Mouse (Mus musculus) brain, adult 10 weeks (tissue): Measurements from ENCODE around the gene Serac1. TPM values are rescaled to one million over a fixed set of nuclear protein-coding genes. Genes with fewer than 3 reads are reported as not detected.

Experiments
- polyA plus RNA-seq: library from polyadenylated mRNA; stranded (reverse); fragments of 350-450 nt; fragmentation: Illumina TruSeq; extraction: RNeasy Lipid Tissue Mini Kit (QIAGEN cat#74804); gene quantifications from one replicate; pipeline ENCODE4 v1.2.3, GENCODE M21; 2015; ENCODE audit warnings: low read depth, low replicate concordance

The Serac1 gene
- 13.2 TPM for polyA plus RNA-seq

GRCm38 (mm10) chr17:6079287-6080122 is at the start of gene Serac1, which contains the start of gene Gtf2h5:
Gene Serac1 (minus strand): TSS chr17:6079741.
Gene Gtf2h5 (plus strand): TSS chr17:6079786.

GRCm38 (mm10) chr17:6106361-6107014 is 26.9 kb upstream of the Serac1 start, which contains the start of gene Tulp4:
Gene Tulp4 (plus strand): TSS chr17:6106437.

Other genes with a start within 250 kb of the Serac1 start
- gene Snx9, start 238.4 kb downstream of the Serac1 start, polyA plus RNA-seq, result 11.2 TPM
- gene Synj2, start 138.5 kb downstream of the Serac1 start, polyA plus RNA-seq, result 63.2 TPM
- gene Gtf2h5, start within 50 bp of the Serac1 start, polyA plus RNA-seq, result 147 TPM
- 89.2 TPM for gene Tulp4, start 26.7 kb upstream of the Serac1 start, polyA plus RNA-seq
- gene Tmem181a, start 177.1 kb upstream of the Serac1 start, polyA plus RNA-seq, result 44.2 TPM
- gene Dynlt1a, start 237.8 kb upstream of the Serac1 start, polyA plus RNA-seq, result 5.0 TPM